Comparison of ENCODE assay signal across 8 mouse cellular contexts in the genomic region with DNA sequence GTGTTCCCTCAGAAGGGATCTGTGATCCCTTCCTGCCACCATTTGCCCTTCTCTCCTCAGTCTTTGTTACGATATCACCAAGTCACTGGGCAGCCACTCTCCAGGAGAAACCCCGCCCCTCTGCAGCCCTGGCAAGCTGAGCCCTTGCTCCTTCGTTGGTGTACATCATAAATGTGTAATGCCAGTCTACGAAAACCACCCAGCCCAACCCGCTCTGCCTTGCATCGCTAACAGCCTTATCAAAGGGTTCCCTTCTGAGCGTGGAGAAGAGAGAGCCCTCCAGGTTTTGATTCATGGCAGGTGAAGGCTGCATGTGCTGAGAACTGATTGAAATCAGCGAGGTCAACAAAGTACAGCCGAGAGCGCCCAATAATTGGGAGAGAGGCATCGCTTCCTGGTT.
A peak's percentile ranks its signal among the peaks of the same experiment; 100 is the strongest.
DNase-seq lines count a peak whose midpoint lies in the region; ATAC-seq and TF ChIP-seq lines count a peak whose summit lies in the region.

No protein-coding gene starts in this region.

- H3K27me3 ChIP-seq in lung, embryonic 14.5 days (ENCODE audit: insufficient read depth, low read length): no peaks in the 10 kb centered on the region
- no peaks in the 10 kb centered on the region; the same call in 1 of the 2 replicates for H3K27me3 ChIP-seq in intestine, postnatal 0 days (replicated peaks; ENCODE audit: control insufficient read depth, insufficient read depth, low read length)

- no peak overlapping the region for H3K27ac ChIP-seq in lung, embryonic 14.5 days (ENCODE audit: low read depth)
- H3K27ac ChIP-seq in intestine, postnatal 0 days (ENCODE audit: low read depth, low read length): no peak overlapping the region

- no peak for TF ChIP-seq CTCF in lung, embryonic 14.5 days (IDR thresholded peaks at IDR 0.05; ENCODE audit: low read depth)
- TF ChIP-seq CTCF in intestine, postnatal 0 days (IDR thresholded peaks at IDR 0.05; ENCODE audit: low read depth): no peak

- DNase-seq in adrenal gland, postnatal 14 days: peak; percentile 17
- no peak for DNase-seq in adrenal gland, postnatal 25 days
- no peak for DNase-seq in lung, embryonic 14.5 days
- DNase-seq in lung, adult 18-20 months: no peak
- DNase-seq in retina, embryonic 14.5 days (ENCODE audit: low spot score): peak; percentile 30
- no peak for DNase-seq in urinary bladder, adult 2 months (ENCODE audit: low spot score)

- 30% methylated on average over 11 of the region's 11 CpGs for WGBS in lung, embryonic 14.5 days
- 23% methylated on average over 11 of the region's 11 CpGs for WGBS in intestine, postnatal 0 days

- H3K4me1 ChIP-seq in lung, embryonic 14.5 days (ENCODE audit: insufficient read depth): no peaks in the 10 kb centered on the region
- H3K4me1 ChIP-seq in intestine, postnatal 0 days (replicated peaks; ENCODE audit: control insufficient read depth, insufficient read depth, low read length): no peaks in the 10 kb centered on the region

- no peak overlapping the region for H3K9ac ChIP-seq in lung, embryonic 14.5 days
- H3K9ac ChIP-seq in intestine, postnatal 0 days (ENCODE audit: low read depth, low read length): no peak overlapping the region

- no peak for ATAC-seq in lung, embryonic 14.5 days (ENCODE audit: insufficient read depth)
- no peak for ATAC-seq in intestine, postnatal 0 days
- no peak for ATAC-seq in erythroblast, adult 5-6 weeks (replicated peaks; ENCODE audit: low FRiP score, poor library complexity, severe bottlenecking)

- no peaks in the 10 kb centered on the region for H3K36me3 ChIP-seq in lung, embryonic 14.5 days (ENCODE audit: insufficient read depth)
- H3K36me3 ChIP-seq in intestine, postnatal 0 days (ENCODE audit: control insufficient read depth, insufficient read depth): no peaks in the 10 kb centered on the region

- H3K9me3 ChIP-seq in lung, embryonic 14.5 days (ENCODE audit: low read depth, low read length): no peaks in the 10 kb centered on the region
- H3K9me3 ChIP-seq in intestine, postnatal 0 days (ENCODE audit: control insufficient read depth): no peaks in the 10 kb centered on the region

- peak overlapping the region; percentile 53 for H3K4me2 ChIP-seq in lung, embryonic 14.5 days
- peak overlapping the region; percentile 45 for H3K4me2 ChIP-seq in intestine, postnatal 0 days (replicated peaks; ENCODE audit: low read depth)

- no peak overlapping the region for H3K4me3 ChIP-seq in lung, embryonic 14.5 days (ENCODE audit: low read depth, low read length)
- no peak overlapping the region for H3K4me3 ChIP-seq in intestine, postnatal 0 days (ENCODE audit: low read depth, low read length)

Comparison
In these comparisons a context has a peak if more than half of its experiments do, and no peak if none do; other contexts are left out.
1. DNase-seq: peak in adrenal gland, postnatal 14 days (single experiment) and retina, embryonic 14.5 days (single experiment); none in adrenal gland, postnatal 25 days (single experiment), lung, embryonic 14.5 days (single experiment), lung, adult 18-20 months (0 of 2) and urinary bladder, adult 2 months (single experiment).